Mouse (Mus musculus) gonadal fat pad, adult 2 months (tissue): Measurements from ENCODE around the gene Rps2. TPM values are rescaled to one million over a fixed set of nuclear protein-coding genes. Genes with fewer than 3 reads are reported as not detected.

Experiments
- DNase-seq: peaks from one replicate; pipeline ENCODE4 v3.0.0-alpha.2; 2012; ENCODE audit warnings: low read depth
- polyA plus RNA-seq: library from polyadenylated mRNA; depleted of rRNA; stranded (reverse); fragments of >200 nt; gene quantifications from 2 replicates; pipeline ENCODE4 v1.2.3, GENCODE M21; 2012; rRNA removed

Gene Rps2
- polyA plus RNA-seq, 1 experiment: 2,553 TPM

- DNase-seq: no peak
These were observed 51.2 kb downstream of the Rps2 start for GRCm38 (mm10) chr17:24769146-24769545.

Other genes with a start within 250 kb of the Rps2 start
- gene E4f1, start 247.8 kb upstream of the Rps2 start, polyA plus RNA-seq: 89.7 and 102 TPM in 2 replicates
- 100 and 123 TPM in 2 replicates for gene Pgp, start 247.7 kb upstream of the Rps2 start, polyA plus RNA-seq
- 4.7 and 5.4 TPM in 2 replicates for gene Bricd5, start 244.2 kb upstream of the Rps2 start, polyA plus RNA-seq
- 41.4 and 44.0 TPM in 2 replicates for gene Mlst8, start 239.0 kb upstream of the Rps2 start, polyA plus RNA-seq
- gene Caskin1, start 229.5 kb upstream of the Rps2 start, polyA plus RNA-seq: 1.7 and 2.1 TPM in 2 replicates
- gene Traf7, start 190.2 kb upstream of the Rps2 start, polyA plus RNA-seq: 169 and 195 TPM in 2 replicates
- gene Rab26, start 183.9 kb upstream of the Rps2 start, polyA plus RNA-seq: 48.5 and 59.7 TPM in 2 replicates
- 70.0 and 75.7 TPM in 2 replicates for gene Pkd1, start 168.3 kb upstream of the Rps2 start, polyA plus RNA-seq
- gene Tsc2, start 85.5 kb upstream of the Rps2 start, polyA plus RNA-seq: 133 and 141 TPM in 2 replicates
- gene Nthl1, start 85.4 kb upstream of the Rps2 start, polyA plus RNA-seq: 15.2 and 16.4 TPM in 2 replicates
- 61.6 and 83.0 TPM in 2 replicates for gene Slc9a3r2, start 67.8 kb upstream of the Rps2 start, polyA plus RNA-seq
- gene Npw, start 59.7 kb upstream of the Rps2 start, polyA plus RNA-seq: not detected in 2 replicates
- gene Zfp598, start 48.4 kb upstream of the Rps2 start, polyA plus RNA-seq: 51.3 and 56.6 TPM in 2 replicates
- 0.18 and 0.23 TPM in 2 replicates for gene Syngr3, start 28.2 kb upstream of the Rps2 start, polyA plus RNA-seq
- gene Gfer, start 22.0 kb upstream of the Rps2 start, polyA plus RNA-seq: 25.6 and 27.6 TPM in 2 replicates
- gene Noxo1, start 21.9 kb upstream of the Rps2 start, polyA plus RNA-seq: 6.2 and 7.1 TPM in 2 replicates
- gene Tbl3, start 10.5 kb upstream of the Rps2 start, polyA plus RNA-seq: 44.4 and 61.9 TPM in 2 replicates
- 2.3 and 3.4 TPM in 2 replicates for gene Rnf151, start 53 bp upstream of the Rps2 start, polyA plus RNA-seq
- 370 and 426 TPM in 2 replicates for gene Ndufb10, start 6.4 kb downstream of the Rps2 start, polyA plus RNA-seq
- gene Rpl3l, start 9.7 kb downstream of the Rps2 start, polyA plus RNA-seq: 31.1 and 36.7 TPM in 2 replicates
- gene Msrb1, start 18.5 kb downstream of the Rps2 start, polyA plus RNA-seq: 112 and 152 TPM in 2 replicates
- gene Hs3st6, start 34.9 kb downstream of the Rps2 start, polyA plus RNA-seq: 26.1 and 35.8 TPM in 2 replicates
- gene Meiob, start 86.2 kb downstream of the Rps2 start, polyA plus RNA-seq: 0.06 and 0.16 TPM in 2 replicates
- gene Hagh, start 122.0 kb downstream of the Rps2 start, polyA plus RNA-seq: 134 and 172 TPM in 2 replicates
- 12.6 and 13.1 TPM in 2 replicates for gene Fahd1, start 132.2 kb downstream of the Rps2 start, polyA plus RNA-seq
- gene Igfals, start 147.9 kb downstream of the Rps2 start, polyA plus RNA-seq: 18.9 and 70.3 TPM in 2 replicates
- 31.3 and 31.7 TPM in 2 replicates for gene Nubp2, start 168.2 kb downstream of the Rps2 start, polyA plus RNA-seq
- gene Spsb3, start 168.5 kb downstream of the Rps2 start, polyA plus RNA-seq: 67.0 and 77.8 TPM in 2 replicates
- gene Eme2, start 177.0 kb downstream of the Rps2 start, polyA plus RNA-seq: 70.6 and 72.3 TPM in 2 replicates
- gene Mrps34, start 177.0 kb downstream of the Rps2 start, polyA plus RNA-seq: 142 and 181 TPM in 2 replicates
- 76.6 and 85.3 TPM in 2 replicates for gene Nme3, start 178.4 kb downstream of the Rps2 start, polyA plus RNA-seq
- 75.0 and 90.0 TPM in 2 replicates for gene Mapk8ip3, start 218.9 kb downstream of the Rps2 start, polyA plus RNA-seq
- gene Jpt2, start 242.6 kb downstream of the Rps2 start, polyA plus RNA-seq: 40.0 and 54.9 TPM in 2 replicates